Mouse (Mus musculus) adrenal gland, postnatal 4 days (tissue): ENCODE results near the gene Dnajc24. TPM values are rescaled to one million over a fixed set of nuclear protein-coding genes. Genes with fewer than 3 reads are reported as not detected.

Experiments used
- DNase-seq, 2 experiments: peaks; one replicate each; pipeline ENCODE4 v3.0.0; 2021 to 2022; ENCODE audit warnings: low spot score in 2 of 2, mixed read lengths in 2 of 2
- long read RNA-seq, 2 experiments: library from polyadenylated mRNA; stranded (forward); transcript quantifications; one replicate each; pipeline ENCODE4 v2.0.0; 2021
- total RNA-seq, 2 experiments: library from RNA; stranded (reverse); gene quantifications; 2 replicates each; pipeline ENCODE4 v1.2.3; 2021

Gene Dnajc24
- 10 to 100 TPM; 36.9 TPM for total RNA-seq
- long read RNA-seq, experiment 1, transcript Dnajc24-202 (4 exons, 697 nt) = minor isoform, 6 of 31 reads
- long read RNA-seq, experiment 1, transcript Dnajc24-201 (5 exons, 1,197 nt) = major isoform, 20 of 31 reads
- long read RNA-seq, experiment 1, partial matches to known transcripts = 0 of 31 reads
- long read RNA-seq, experiment 1, other reads (novel, unspliced or antisense) = 5 of 31 reads
- long read RNA-seq, experiment 2, transcript Dnajc24-201 (5 exons, 1,197 nt) = major isoform, 29 of 37 reads
- long read RNA-seq, experiment 2, partial matches to known transcripts = 0 of 37 reads
- long read RNA-seq, experiment 2, other reads (novel, unspliced or antisense) = 4 of 37 reads

DNA sequence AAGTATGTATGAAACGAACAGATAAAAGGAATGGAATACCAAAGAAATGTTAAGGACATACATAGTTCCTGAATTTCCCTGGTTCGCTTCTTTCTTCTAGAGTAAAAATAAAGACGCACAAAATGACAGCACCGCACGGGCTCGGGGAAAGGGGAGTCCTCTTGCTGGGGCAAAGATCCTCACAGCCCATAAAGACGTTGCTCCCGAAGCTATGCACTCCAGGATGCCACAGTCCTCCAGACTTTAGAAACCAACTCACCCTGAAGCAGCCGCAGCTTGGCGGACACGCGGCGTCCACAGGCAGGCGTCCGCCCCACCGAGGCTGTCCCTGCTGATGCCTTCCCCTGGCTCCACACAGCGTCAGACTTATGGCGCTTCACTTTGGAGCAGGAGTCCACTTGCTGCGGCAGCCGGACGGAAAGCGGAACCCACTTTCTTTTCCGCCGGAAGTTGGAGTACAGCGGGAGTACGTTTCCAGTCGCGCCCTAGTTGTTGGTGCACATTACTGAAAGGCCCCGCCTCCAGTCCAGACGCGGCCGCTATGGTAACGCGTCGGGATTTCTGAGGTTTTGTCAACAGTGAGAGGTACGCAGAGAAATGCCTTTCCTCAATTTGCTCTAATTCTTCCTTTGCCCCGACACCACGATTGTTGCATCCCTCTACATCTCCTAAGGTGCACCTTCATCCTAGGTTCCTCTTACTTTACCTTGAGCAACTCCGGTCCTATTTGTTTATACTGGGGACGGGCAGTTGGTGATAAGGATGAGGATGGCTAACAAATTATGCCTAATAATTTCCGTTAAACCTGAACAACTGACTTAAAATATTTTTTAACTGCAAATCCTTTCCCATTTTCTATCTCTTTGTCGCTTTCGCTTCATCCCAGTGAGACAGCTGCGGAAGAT is at the start of gene Dnajc24:
Gene Dnajc24, minus strand, starts transcription at position 715 of the 905 bp plus-strand sequence.
- DNase-seq = peak; percentile 68 to 84

DNA sequence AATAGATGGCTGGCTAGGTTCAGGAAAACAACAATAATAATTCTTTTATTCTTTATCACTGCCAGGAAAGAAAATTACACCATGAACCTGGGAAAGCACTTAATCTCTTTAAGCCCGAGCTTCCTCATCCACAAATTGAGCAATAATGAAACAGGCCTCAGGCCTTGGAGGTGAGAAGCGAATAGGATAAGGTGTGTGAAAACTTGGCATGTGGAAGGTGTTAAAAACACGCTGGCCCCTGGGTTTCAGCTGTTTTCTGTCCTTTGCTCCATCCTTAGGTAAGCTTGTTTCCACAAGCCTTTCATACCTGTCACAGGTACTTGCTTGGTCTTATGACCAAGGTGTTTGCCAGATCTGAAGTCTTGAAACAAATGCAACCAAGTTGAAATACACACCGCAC is 43.3 kb upstream of the Dnajc24 start:
- no peak for DNase-seq

- no peak for DNase-seq
Observed at GRCm38 (mm10) chr2:106042495-106042894, 39.1 kb upstream of the Dnajc24 start.

DNA sequence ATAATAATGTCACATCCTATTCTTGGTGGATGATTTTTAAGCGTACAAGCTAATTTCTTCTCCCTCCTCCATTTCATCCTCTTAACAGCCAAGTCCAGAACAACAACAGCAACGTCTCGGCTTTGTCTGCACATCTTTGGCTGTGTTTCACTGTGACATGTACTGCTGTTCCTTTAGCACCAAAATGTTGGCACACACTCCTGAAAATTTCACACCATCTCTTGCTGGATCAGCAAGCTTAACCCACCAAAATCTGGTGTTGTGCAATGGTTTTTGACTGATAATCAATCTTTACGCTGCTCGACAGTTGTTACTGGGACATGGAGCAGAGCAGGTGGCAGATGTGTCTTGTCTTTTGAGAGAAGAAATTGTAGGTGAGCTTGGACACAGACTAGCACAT is 38.6 kb upstream of the Dnajc24 start:
- DNase-seq = no peak

DNA sequence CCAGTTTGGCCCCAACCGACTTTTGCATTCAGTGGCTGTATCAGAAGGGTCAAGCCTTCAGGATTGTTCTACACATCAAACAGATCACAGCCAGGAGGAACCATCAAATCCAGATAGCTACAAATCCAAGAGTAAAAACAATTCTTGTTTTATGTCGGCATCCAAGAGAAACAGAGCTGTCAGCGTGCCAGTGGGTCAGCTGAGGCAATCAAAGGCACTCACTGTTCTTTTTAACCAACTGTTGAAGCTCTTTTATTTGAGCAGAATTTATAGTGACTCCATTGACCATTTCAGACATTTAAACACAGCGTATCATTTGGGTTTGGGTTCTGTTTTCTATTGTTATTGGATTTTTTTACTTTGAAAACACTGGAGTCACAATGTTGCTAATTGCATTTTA is 34.9 kb upstream of the Dnajc24 start:
- DNase-seq = no peak

GRCm38 (mm10) chr2:106024895-106025294 is 21.5 kb upstream of the Dnajc24 start:
- DNase-seq = no peak

GRCm38 (mm10) chr2:106008415-106008814 is 5.1 kb upstream of the Dnajc24 start:
- no peak for DNase-seq

DNA sequence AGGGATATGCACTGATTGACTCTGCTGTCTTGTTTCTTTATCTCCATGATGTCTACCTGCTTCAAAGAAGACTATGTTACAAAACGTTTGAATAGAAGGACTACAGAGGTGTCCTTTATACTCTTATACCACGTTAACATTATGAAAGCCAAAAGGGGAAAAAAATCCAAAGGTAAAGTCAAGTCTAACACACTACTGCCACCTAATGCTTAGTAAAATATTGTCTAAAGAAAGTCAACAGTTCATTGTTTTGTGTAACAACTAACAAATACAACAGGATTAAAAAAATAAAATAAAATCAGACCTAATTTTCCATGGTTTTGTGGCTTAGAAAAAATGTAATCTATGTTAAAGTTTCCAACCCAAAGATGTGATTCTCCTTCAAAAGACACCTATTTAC is 15.3 kb downstream of the Dnajc24 start:
- no peak for DNase-seq

- DNase-seq = no peak
Observed at GRCm38 (mm10) chr2:105987131-105987530, 16.2 kb downstream of the Dnajc24 start.

DNA sequence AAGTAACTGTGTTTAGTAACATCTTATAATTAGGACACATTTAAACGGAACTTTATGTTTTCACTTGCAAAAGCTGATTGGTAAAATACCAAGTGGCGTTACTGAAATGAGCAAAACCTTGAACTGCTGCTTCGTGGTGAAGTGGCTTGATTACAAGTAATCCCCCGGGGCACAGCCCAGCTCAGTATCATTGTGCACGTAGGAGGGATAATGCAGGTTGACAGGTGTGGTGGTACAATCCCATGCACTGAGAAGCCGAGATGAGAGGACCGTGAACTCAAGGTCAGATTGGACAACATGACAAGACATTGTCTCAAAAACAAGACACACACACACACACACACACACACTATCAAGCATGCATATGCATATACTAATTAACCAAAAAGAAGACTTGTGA is 18.1 kb downstream of the Dnajc24 start:
- DNase-seq = no peak

DNA sequence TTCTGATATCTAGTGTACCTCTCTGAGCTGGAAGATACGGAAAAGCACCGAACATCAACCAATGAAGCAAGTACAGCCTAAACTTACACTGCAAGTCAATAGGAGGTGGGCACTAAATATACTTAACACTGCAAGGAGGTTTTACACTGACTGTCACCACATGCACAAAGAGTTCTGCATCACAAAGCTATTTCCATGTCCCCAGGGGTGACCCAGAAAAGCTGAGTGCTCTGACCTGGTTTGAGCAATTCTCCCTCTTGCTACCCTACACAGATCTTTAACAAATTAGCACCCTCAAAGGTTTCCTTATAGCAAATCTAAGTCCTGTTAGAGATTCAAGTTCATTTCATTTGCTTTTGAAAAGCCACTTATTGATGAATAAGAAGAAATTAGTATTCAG is 25.3 kb downstream of the Dnajc24 start:
- DNase-seq = no peak

DNA sequence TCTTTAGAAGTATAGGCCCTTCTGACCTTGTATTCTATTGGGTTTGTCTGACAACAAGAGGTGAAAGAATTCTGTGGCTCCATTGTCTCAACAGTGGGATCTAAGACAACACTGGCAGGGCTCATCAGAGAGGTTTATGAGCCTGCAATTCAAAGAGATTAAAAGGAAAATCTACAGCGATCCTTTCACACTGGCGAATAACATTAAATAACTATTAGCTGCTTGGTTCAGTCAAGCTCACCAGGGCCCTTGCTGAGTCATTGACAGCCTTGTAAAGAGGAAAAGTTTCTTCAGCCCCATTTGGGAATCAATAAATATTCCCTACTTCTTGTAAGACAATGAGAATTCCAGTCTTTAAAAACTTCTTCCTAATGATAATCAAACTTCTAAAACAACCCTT is 29.4 kb downstream of the Dnajc24 start:
- DNase-seq = no peak

DNA sequence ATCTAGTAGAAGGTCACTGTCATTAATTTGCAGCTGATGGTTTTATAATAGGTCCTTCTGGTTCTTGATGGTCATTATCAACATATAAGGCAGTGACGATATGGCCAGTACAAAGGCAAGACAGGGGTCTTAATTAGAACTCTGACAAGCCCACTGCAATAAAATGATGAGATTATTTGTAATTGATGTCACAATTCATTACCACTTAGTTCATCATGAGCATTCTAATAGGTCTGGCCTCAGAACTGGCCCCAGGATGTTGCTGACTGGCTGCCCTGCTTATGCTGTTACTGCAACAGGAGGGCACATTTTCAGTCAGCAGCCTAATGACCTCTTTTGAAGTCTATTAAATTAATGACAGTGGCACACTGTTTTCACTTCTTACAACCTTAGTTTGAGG is 39.9 kb downstream of the Dnajc24 start:
- no peak for DNase-seq

DNA sequence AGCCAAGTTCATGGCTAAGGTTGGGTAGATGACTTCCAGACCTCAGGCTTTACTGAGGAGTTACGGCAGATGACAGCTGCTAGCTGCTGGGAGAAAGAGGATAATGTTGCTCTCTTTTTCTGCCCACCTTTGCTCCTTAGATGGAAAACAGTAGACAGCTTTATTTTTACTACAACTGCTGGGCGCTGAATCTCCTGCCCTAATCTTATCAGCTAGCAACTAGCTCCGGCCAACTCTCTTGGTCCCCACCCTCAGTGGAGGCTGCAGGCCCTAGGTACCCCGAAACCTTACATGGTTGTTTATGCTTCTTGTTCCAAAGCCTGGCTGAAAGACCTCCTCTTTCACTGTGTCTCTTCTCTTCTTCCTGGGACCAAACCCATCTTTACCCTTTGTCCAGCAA is 49.5 kb downstream of the Dnajc24 start:
- no peak for DNase-seq

GRCm38 (mm10) chr2:105951350-105951940 is 51.9 kb downstream of the Dnajc24 start:
- DNase-seq = no peak

- DNase-seq = no peak
Observed at GRCm38 (mm10) chr2:105950131-105950530, 53.2 kb downstream of the Dnajc24 start.

DNA sequence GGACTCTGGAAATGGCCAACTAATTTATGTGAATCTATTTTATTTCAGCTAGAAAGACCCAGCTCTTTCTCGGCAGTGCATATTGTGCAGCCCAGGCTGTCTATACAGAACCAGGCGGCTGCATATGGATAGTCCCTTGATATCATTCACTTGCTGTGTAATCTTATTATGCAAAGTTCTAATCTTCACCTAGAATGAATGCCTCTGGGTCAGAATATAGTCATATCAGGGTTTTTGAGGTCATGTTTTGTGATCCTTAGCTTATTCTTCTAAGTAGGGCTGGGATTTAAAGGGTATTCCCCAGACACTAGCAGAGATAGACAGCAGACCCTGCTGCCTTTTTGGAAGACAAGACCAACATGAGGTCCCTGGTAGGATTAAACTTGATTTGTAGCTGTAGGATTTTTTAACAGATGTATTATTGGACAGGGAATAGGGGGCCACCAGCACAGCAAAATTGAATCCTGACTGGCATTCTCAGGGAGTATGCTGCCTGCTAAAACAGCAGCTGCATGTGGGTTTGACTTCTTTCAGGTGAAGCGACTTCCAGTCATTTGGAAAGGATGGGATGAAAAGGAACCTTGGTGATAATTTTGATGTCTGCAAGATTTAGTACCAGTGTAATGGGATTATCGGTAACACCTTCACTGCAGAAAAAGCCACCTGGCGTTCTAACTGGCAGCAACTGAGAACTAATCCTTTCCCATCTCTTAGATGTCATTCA is 85.6 kb downstream of the Dnajc24 start:
- no peak for DNase-seq
